Mouse (Mus musculus) forebrain, embryonic 16.5 days (tissue): ENCODE results near the gene Ffar1. TPM values are rescaled to one million over a fixed set of nuclear protein-coding genes. Genes with fewer than 3 reads are reported as not detected.
"Not testable (repeated sequence)": the region's sequence is repeated elsewhere in the genome, so short reads cannot be mapped to it uniquely, and the experiment has no call there.

Experiments used
- ATAC-seq: fragments of 200-750 bp; cut with Nextera tagmentation; 2 replicates; pipeline ENCODE4 v1.8.0; 2017; ENCODE audit warnings: mild to moderate bottlenecking, moderate library complexity
- H3K27ac ChIP-seq: fragments of 300-500 bp; sonication (generic); 2 replicates; pipeline ENCODE4 v1.5.1; 2014; ENCODE audit warnings: low read length, control low read depth
- H3K27me3 ChIP-seq: fragments of 300-500 bp; sonication (generic); replicated peaks from 2 replicates; pipeline ENCODE4 v1.6.1; 2014; ENCODE audit warnings: low read length; ENCODE audit not compliant: control insufficient read depth, insufficient read depth
- H3K36me3 ChIP-seq: fragments of 300-500 bp; sonication (generic); 2 replicates; pipeline ENCODE4 v1.6.1; 2014; ENCODE audit not compliant: control insufficient read depth, insufficient read depth
- H3K4me1 ChIP-seq: fragments of 300-500 bp; sonication (generic); replicated peaks from 2 replicates; pipeline ENCODE4 v1.6.1; 2014; ENCODE audit warnings: low read length; ENCODE audit not compliant: control insufficient read depth, insufficient read depth
- H3K4me2 ChIP-seq: fragments of 300-500 bp; sonication (generic); 2 replicates; pipeline ENCODE4 v1.6.1; 2014; ENCODE audit warnings: mild to moderate bottlenecking, low read length, control low read depth
- H3K4me3 ChIP-seq: fragments of 300-500 bp; sonication (generic); replicated peaks from 2 replicates; pipeline ENCODE4 v1.5.1; 2014; ENCODE audit warnings: mild to moderate bottlenecking, low read length, control low read depth
- H3K9ac ChIP-seq: fragments of 300-500 bp; sonication (generic); replicated peaks from 2 replicates; pipeline ENCODE4 v1.6.1; 2014; ENCODE audit warnings: low read depth, low read length, control low read depth
- H3K9me3 ChIP-seq: fragments of 300-500 bp; sonication (generic); 2 replicates; pipeline ENCODE4 v1.6.1; 2016; ENCODE audit warnings: low read length; ENCODE audit not compliant: control insufficient read depth
- WGBS: fragments of 180-500 bp; shearing (Covaris S2); extraction: QIAGEN DNeasy Blood & Tissue Kit; methylation state at CpG from one replicate; pipeline ENCODE4 v1.1.7; 2014; 5-methylcytosine and 5-hydroxymethylcytosine counted together
- polyA plus RNA-seq: library from polyadenylated mRNA; unstranded; fragments of >200 nt; fragmentation: Nextera tagmentation; extraction: Ambion mirVana; gene quantifications from 2 replicates; pipeline ENCODE4 v1.2.1, GENCODE M21; 2015

The Ffar1 gene
- polyA plus RNA-seq, 1 experiment from 2014 or later = not detected

GRCm38 (mm10) chr7:30841379-30841778 is 20.0 kb downstream of the Ffar1 start:
- H3K4me2 ChIP-seq = no peak overlapping the region
- H3K4me3 ChIP-seq = no peak overlapping the region
- no peaks in the 10 kb centered on the region for H3K36me3 ChIP-seq
- no peak overlapping the region for H3K27ac ChIP-seq
- H3K9me3 ChIP-seq = no peaks in the 10 kb centered on the region
- WGBS = 68% methylated on average over 4 of the region's 4 CpGs
- no peaks in the 10 kb centered on the region for H3K4me1 ChIP-seq
- H3K27me3 ChIP-seq = no peaks in the 10 kb centered on the region
- ATAC-seq = no peak
- no peak overlapping the region for H3K9ac ChIP-seq

GRCm38 (mm10) chr7:30840306-30840705 is 21.1 kb downstream of the Ffar1 start:
- H3K9ac ChIP-seq = no peak overlapping the region
- no peak for ATAC-seq
- no peaks in the 10 kb centered on the region for H3K27me3 ChIP-seq
- 58% methylated on average over 3 of the region's 3 CpGs for WGBS
- H3K9me3 ChIP-seq = no peaks in the 10 kb centered on the region
- H3K4me1 ChIP-seq = no peaks in the 10 kb centered on the region
- H3K27ac ChIP-seq = no peak overlapping the region
- no peak overlapping the region for H3K4me2 ChIP-seq
- no peaks in the 10 kb centered on the region for H3K36me3 ChIP-seq
- no peak overlapping the region for H3K4me3 ChIP-seq

- no peaks in the 10 kb centered on the region for H3K27me3 ChIP-seq
- ATAC-seq = no peak
- H3K36me3 ChIP-seq = no peaks in the 10 kb centered on the region
- H3K4me3 ChIP-seq = no peak overlapping the region
- H3K9ac ChIP-seq = no peak overlapping the region
- H3K4me1 ChIP-seq = no peaks in the 10 kb centered on the region
- no peak overlapping the region for H3K27ac ChIP-seq
- no peaks in the 10 kb centered on the region for H3K9me3 ChIP-seq
- no peak overlapping the region for H3K4me2 ChIP-seq
Observed at GRCm38 (mm10) chr7:30837277-30837676, 24.1 kb downstream of the Ffar1 start.

DNA sequence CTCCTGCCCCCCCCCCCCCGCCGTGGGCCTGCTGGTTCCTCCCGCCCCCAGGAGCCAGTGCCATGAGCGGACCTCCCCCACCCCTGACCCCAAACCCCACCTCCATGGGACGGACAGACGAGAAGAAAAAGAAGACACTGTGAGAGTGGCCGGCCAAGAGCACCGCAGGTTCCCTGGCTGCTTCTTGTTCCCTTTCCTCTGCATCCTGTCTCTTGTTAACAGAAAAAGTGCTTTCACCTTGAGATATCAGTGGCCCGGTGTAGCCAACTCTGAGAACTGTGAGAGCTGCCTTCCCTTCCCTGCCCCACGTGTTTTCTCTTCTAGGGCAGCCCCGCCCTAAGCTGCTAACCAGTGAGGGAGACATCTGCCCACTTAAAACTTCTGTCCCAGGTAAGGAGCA is 28.7 kb downstream of the Ffar1 start:
- not testable (repeated sequence) for H3K9ac ChIP-seq, H3K36me3 ChIP-seq, H3K4me3 ChIP-seq, H3K4me2 ChIP-seq, H3K27me3 ChIP-seq, ATAC-seq, H3K9me3 ChIP-seq, H3K4me1 ChIP-seq, H3K27ac ChIP-seq
- WGBS = 45% methylated on average over 9 of the region's 11 CpGs

GRCm38 (mm10) chr7:30832261-30832660 is 29.1 kb downstream of the Ffar1 start:
- 81% methylated on average over 13 of the region's 17 CpGs for WGBS

DNA sequence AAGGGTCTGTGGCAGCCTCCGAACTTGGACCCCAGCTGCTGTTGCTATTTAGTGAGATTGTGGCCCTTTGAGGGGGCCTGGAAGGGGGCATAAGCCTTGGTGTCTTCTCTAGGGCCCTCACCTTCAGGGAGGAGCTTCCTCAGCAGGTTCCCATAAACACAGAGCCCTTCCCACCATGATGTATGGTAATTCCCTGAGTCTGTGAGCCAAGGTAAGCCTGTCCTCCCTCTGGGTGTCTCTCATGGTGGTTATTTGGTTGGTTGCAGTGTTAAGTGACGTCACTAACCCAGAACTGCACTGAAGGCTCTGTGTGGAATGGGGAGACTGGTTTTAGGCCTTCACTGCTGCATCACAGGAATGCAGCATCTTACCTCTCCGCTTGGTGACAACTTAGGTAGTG is 31.9 kb downstream of the Ffar1 start:
- no peak for ATAC-seq
- 65% methylated on average over 3 of the region's 3 CpGs for WGBS
- Histone ChIP-seq H3K4me1 (no peaks in the 10 kb centered on the region), H3K9me3 (no peaks in the 10 kb centered on the region), H3K27me3 (no peaks in the 10 kb centered on the region), H3K4me2 (no peak overlapping the region), H3K27ac (no peak overlapping the region), H3K4me3 (no peak overlapping the region), H3K36me3 (no peaks in the 10 kb centered on the region), H3K9ac (no peak overlapping the region)

More at GRCm38 (mm10) chr7:30832261-30832660, 29.1 kb downstream of the Ffar1 start:
- Histone ChIP-seq H3K27ac (no peak overlapping the region), H3K27me3 (no peaks in the 10 kb centered on the region), H3K4me1 (no peaks in the 10 kb centered on the region), H3K4me3 (no peak overlapping the region), H3K9ac (no peak overlapping the region), H3K36me3 (no peaks in the 10 kb centered on the region), H3K4me2 (no peak overlapping the region), H3K9me3 (no peaks in the 10 kb centered on the region)
- ATAC-seq = no peak

DNA sequence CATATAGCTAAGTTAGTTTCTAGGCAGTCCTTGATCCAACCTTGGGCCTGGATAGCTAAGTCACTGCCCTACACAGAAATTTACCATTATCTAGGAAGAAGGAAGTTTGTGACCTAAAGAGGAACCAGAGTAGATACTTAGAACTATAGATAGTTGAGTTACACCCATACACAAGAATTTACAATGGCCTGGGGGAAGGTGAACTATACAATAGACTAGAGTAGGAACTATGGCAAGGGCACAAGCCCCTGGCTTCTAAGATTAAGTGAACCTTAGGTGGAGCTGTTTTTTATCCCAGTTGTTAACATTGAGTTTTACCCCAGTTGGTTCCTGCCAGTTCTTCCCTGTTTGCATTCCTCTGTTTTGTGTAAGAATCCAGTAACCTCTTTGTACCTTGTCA is 32.5 kb downstream of the Ffar1 start:
- H3K4me3 ChIP-seq, ATAC-seq, H3K9me3 ChIP-seq, H3K36me3 ChIP-seq, H3K4me1 ChIP-seq, H3K27ac ChIP-seq, H3K27me3 ChIP-seq, H3K4me2 ChIP-seq, H3K9ac ChIP-seq: not testable (repeated sequence)

DNA sequence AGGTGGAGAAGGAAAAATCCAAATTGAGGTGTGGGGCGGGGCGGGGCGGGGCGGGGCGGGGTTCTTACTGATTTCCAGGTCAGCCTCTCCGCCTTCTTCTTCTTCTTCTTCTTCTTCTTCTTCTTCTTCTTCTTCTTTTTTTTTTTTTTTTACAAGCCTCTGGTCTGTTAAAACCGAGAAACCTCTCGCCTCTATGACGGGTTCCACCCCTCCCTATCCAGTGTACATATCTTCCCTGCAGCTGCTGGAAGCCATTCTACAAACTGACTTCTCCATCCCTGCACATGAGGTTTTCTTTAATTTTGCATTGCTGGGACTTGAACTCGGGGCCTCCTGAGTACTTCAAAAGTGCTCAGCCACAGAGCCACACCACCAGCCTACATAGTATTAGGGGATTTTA is 34.7 kb downstream of the Ffar1 start:
- Histone ChIP-seq H3K27ac (no peak overlapping the region), H3K27me3 (no peaks in the 10 kb centered on the region), H3K4me3 (no peak overlapping the region), H3K9ac (no peak overlapping the region), H3K9me3 (no peaks in the 10 kb centered on the region), H3K36me3 (no peaks in the 10 kb centered on the region), H3K4me1 (no peaks in the 10 kb centered on the region), H3K4me2 (no peak overlapping the region)
- 92% methylated on average over 10 of the region's 10 CpGs for WGBS
- ATAC-seq = no peak

GRCm38 (mm10) chr7:30824306-30824705 is 37.1 kb downstream of the Ffar1 start:
- H3K9ac ChIP-seq = no peak overlapping the region
- no peaks in the 10 kb centered on the region for H3K27me3 ChIP-seq
- no peaks in the 10 kb centered on the region for H3K9me3 ChIP-seq
- no peak overlapping the region for H3K4me3 ChIP-seq
- H3K27ac ChIP-seq = no peak overlapping the region
- 97% methylated on average over 3 of the region's 3 CpGs for WGBS
- no peaks in the 10 kb centered on the region for H3K36me3 ChIP-seq
- H3K4me2 ChIP-seq = no peak overlapping the region
- no peaks in the 10 kb centered on the region for H3K4me1 ChIP-seq
- no peak for ATAC-seq

GRCm38 (mm10) chr7:30823675-30824074 is 37.7 kb downstream of the Ffar1 start, which contains the start of gene Ffar2:
Gene Ffar2, minus strand, starts transcription at chr7:30823775.
- no peak within 1 kb of the TSS for H3K4me2 ChIP-seq
- ATAC-seq = no peak
- 89% methylated on average over 18 of the region's 18 CpGs for WGBS
- H3K4me3 ChIP-seq = no peak within 1 kb of the TSS
- H3K27me3 ChIP-seq = no peaks in the 10 kb centered on the region
- H3K9me3 ChIP-seq = no peaks in the 10 kb centered on the region
- H3K4me1 ChIP-seq = no peaks in the 10 kb centered on the region
- H3K27ac ChIP-seq = no peak within 1 kb of the TSS
- no peak within 1 kb of the TSS for H3K9ac ChIP-seq
- no peaks in the 10 kb centered on the region for H3K36me3 ChIP-seq
